ENCODE assay signal across 14 mouse cellular contexts in the genomic region with DNA sequence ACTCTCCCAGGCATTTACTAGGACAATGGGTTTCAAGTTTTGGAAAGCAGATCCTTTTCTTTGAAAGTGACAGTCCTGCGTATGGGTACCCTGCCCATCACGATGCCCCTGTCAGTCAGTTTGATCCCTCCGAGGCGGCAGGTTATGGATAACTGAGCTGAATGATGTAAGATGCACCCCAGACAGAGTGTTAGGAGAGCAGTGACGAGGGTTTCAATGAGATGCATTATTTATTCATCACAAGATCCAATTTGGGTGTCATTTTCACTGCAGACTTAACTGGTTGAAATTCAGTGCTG.
DNase-seq lines count a peak whose midpoint lies in the region; ATAC-seq and TF ChIP-seq lines count a peak whose summit lies in the region.
"Had no signal": no experiment of that assay in that cellular context is flagged by ENCODE, and none has a peak within 500 bp of the region (broad histone marks: within the 10 kb centered on the region; RNA-seq: fewer than 3 reads in every experiment).

No protein-coding gene starts in this region.

- H3K36me3 ChIP-seq in forebrain, embryonic 11.5 days (ENCODE audit: control insufficient read depth, insufficient read depth, low read length) = no peaks in the 10 kb centered on the region
- H3K36me3 ChIP-seq in forebrain, embryonic 10.5 days (replicated peaks) = no peaks in the 10 kb centered on the region
- no peaks in the 10 kb centered on the region for H3K36me3 ChIP-seq in forebrain, embryonic 15.5 days
- H3K36me3 ChIP-seq in midbrain, embryonic 12.5 days = no peaks in the 10 kb centered on the region
- H3K36me3 ChIP-seq: embryonic facial prominence, embryonic 15.5 days; heart, embryonic 10.5 days had no signal

- no peak for TF ChIP-seq CTCF in brain, embryonic 14.5 days (IDR thresholded peaks at IDR 0.05; ENCODE audit: borderline replicate concordance, extremely low read depth, insufficient read depth, insufficient read length)

- no peak overlapping the region for H3K9ac ChIP-seq in forebrain, embryonic 11.5 days (ENCODE audit: low read length)
- no peak overlapping the region for H3K9ac ChIP-seq in forebrain, embryonic 15.5 days (replicated peaks)
- H3K9ac ChIP-seq in midbrain, embryonic 12.5 days (replicated peaks) = no peak overlapping the region
- H3K9ac ChIP-seq: embryonic facial prominence, embryonic 15.5 days; liver, embryonic 14.5 days had no signal

- no peak overlapping the region for H3K4me2 ChIP-seq in forebrain, embryonic 11.5 days (ENCODE audit: low read depth, low read length, severe bottlenecking)
- peak overlapping the region; percentile 43 for H3K4me2 ChIP-seq in forebrain, embryonic 15.5 days (replicated peaks)
- peak overlapping the region; percentile 7; the same call in 1 of the 2 replicates for H3K4me2 ChIP-seq in midbrain, embryonic 12.5 days (replicated peaks)
- H3K4me2 ChIP-seq: embryonic facial prominence, embryonic 15.5 days had no signal

- H3K27ac ChIP-seq in forebrain, embryonic 11.5 days (ENCODE audit: low read depth, low read length) = no peak overlapping the region
- no peak overlapping the region for H3K27ac ChIP-seq in forebrain, embryonic 10.5 days
- peak overlapping the region; percentile 75 for H3K27ac ChIP-seq in forebrain, embryonic 15.5 days (replicated peaks)
- no peak overlapping the region for H3K27ac ChIP-seq in midbrain, embryonic 12.5 days (replicated peaks)
- H3K27ac ChIP-seq: embryonic facial prominence, embryonic 15.5 days; heart, embryonic 10.5 days; liver, embryonic 14.5 days had no signal

- H3K27me3 ChIP-seq in forebrain, embryonic 11.5 days (ENCODE audit: control insufficient read depth, insufficient read depth, low read length) = no peaks in the 10 kb centered on the region
- H3K27me3 ChIP-seq in forebrain, embryonic 10.5 days (ENCODE audit: poor library complexity, severe bottlenecking) = peaks cover 4% of the 10 kb centered on the region
- H3K27me3 ChIP-seq in forebrain, embryonic 15.5 days = no peaks in the 10 kb centered on the region
- H3K27me3 ChIP-seq in midbrain, embryonic 12.5 days = no peaks in the 10 kb centered on the region
- H3K27me3 ChIP-seq: embryonic facial prominence, embryonic 15.5 days had no signal

- TF ChIP-seq POLR2A in brain, embryonic 14.5 days (IDR thresholded peaks at IDR 0.05; ENCODE audit: borderline replicate concordance, extremely low read depth, insufficient read depth, insufficient read length, poor library complexity, severe bottlenecking) = no peak

- 73% methylated on average over 5 of the region's 5 CpGs for WGBS in forebrain, embryonic 11.5 days
- 87% methylated on average over 5 of the region's 5 CpGs for WGBS in forebrain, embryonic 10.5 days
- 15% methylated on average over 5 of the region's 5 CpGs for WGBS in forebrain, embryonic 15.5 days
- WGBS in midbrain, embryonic 12.5 days = 40% methylated on average over 5 of the region's 5 CpGs

- no peak overlapping the region for H3K4me3 ChIP-seq in forebrain, embryonic 11.5 days (ENCODE audit: low read depth, low read length)
- H3K4me3 ChIP-seq in forebrain, embryonic 10.5 days = no peak overlapping the region
- peak overlapping the region; percentile 18 for H3K4me3 ChIP-seq in forebrain, embryonic 15.5 days
- no peak overlapping the region for H3K4me3 ChIP-seq in midbrain, embryonic 12.5 days
- H3K4me3 ChIP-seq: embryonic facial prominence, embryonic 15.5 days; heart, embryonic 10.5 days had no signal

- H3K9me3 ChIP-seq in forebrain, embryonic 11.5 days (ENCODE audit: control insufficient read depth, low read length) = no peaks in the 10 kb centered on the region
- H3K9me3 ChIP-seq in forebrain, embryonic 10.5 days = no peaks in the 10 kb centered on the region
- no peaks in the 10 kb centered on the region for H3K9me3 ChIP-seq in forebrain, embryonic 15.5 days
- H3K9me3 ChIP-seq in midbrain, embryonic 12.5 days = no peaks in the 10 kb centered on the region
- H3K9me3 ChIP-seq: embryonic facial prominence, embryonic 15.5 days; heart, embryonic 10.5 days had no signal

- peak; percentile 55; the same call in 1 of the 2 replicates for ATAC-seq in forebrain, embryonic 11.5 days (replicated peaks; ENCODE audit: low FRiP score)
- peak; percentile 87 for ATAC-seq in forebrain, embryonic 15.5 days (replicated peaks)
- ATAC-seq in midbrain, embryonic 12.5 days (ENCODE audit: low FRiP score, low read depth) = peak; percentile 63; the same call in 1 of the 2 replicates
- ATAC-seq: lung, postnatal 0 days had no signal

- no peak for DNase-seq in forebrain, embryonic 11.5 days (ENCODE audit: low spot score)
- DNase-seq in forebrain, embryonic 10.5 days (ENCODE audit: extremely low spot score, low spot score) = no peak
- DNase-seq in brain, embryonic 14.5 days (ENCODE audit: low read depth) = peak; percentile 84
- no peak for DNase-seq in adrenal gland, postnatal 14 days
- no peak for DNase-seq in urinary bladder, postnatal 4 days (ENCODE audit: low spot score in 2 of 2)
- DNase-seq: gastrocnemius, postnatal 25 days; kidney, adult 11 months; kidney, postnatal 25 days had no signal

- H3K4me1 ChIP-seq in forebrain, embryonic 11.5 days (replicated peaks; ENCODE audit: control insufficient read depth, insufficient read depth, low read length) = no peaks in the 10 kb centered on the region; the same call in 1 of the 2 replicates
- H3K4me1 ChIP-seq in forebrain, embryonic 10.5 days = no peaks in the 10 kb centered on the region
- peaks cover 22% of the 10 kb centered on the region for H3K4me1 ChIP-seq in forebrain, embryonic 15.5 days
- 0 out of 2 replicates have a peak, but pooled peaks cover 4% of the 10 kb centered on the region for H3K4me1 ChIP-seq in midbrain, embryonic 12.5 days
- H3K4me1 ChIP-seq: heart, embryonic 10.5 days had no signal
